Mouse (Mus musculus) brain, embryonic 14.5 days (tissue): ENCODE data around the gene Rab6a.

ENCODE experiments used
- CTCF ChIP-seq: fragments of 200-500 bp; IDR thresholded peaks from 2 replicates; pipeline ENCODE4 v1.5.1; 2012; ENCODE audit warnings: inconsistent platforms, mild to moderate bottlenecking, moderate library complexity, borderline replicate concordance; ENCODE audit not compliant: insufficient read depth, insufficient read length; ENCODE audit errors: extremely low read depth
- POLR2A ChIP-seq: fragments of 200-500 bp; IDR thresholded peaks from 2 replicates; pipeline ENCODE4 v1.6.1; 2012; ENCODE audit warnings: mild to moderate bottlenecking, inconsistent platforms, borderline replicate concordance; ENCODE audit not compliant: poor library complexity, insufficient read depth, insufficient read length, severe bottlenecking; ENCODE audit errors: extremely low read depth

GRCm38 (mm10) chr7:100663729-100664304, 56.6 kb downstream of the Rab6a start:
- TF ChIP-seq CTCF (no peak), POLR2A (no peak)
